Mouse (Mus musculus): ENCODE results near the gene Zdhhc18. TPM values are rescaled to one million over a fixed set of nuclear protein-coding genes. Genes with fewer than 3 reads are reported as not detected.
"Not testable (repeated sequence)": the region's sequence is repeated elsewhere in the genome, so short reads cannot be mapped to it uniquely, and the experiment has no call there.

Gene Zdhhc18
- polyA plus RNA-seq, 1 experiment from 2014 or later: 3.1 TPM

- ATAC-seq (replicated peaks; ENCODE audit: low FRiP score): peak; percentile 36; the same call in 1 of the 2 replicates
- Histone ChIP-seq H3K4me2 (peak overlapping the region; percentile 62), H3K9me3 (ENCODE audit: control insufficient read depth, low read length) (no peaks in the 10 kb centered on the region), H3K27me3 (replicated peaks; ENCODE audit: control insufficient read depth, insufficient read depth, low read length) (no peaks in the 10 kb centered on the region), H3K36me3 (ENCODE audit: control insufficient read depth, insufficient read depth, low read length) (0 out of 2 replicates have a peak, but pooled peaks cover 2% of the 10 kb centered on the region), H3K27ac (ENCODE audit: low read depth, low read length) (peak overlapping the region; percentile 86), H3K4me3 (ENCODE audit: low read depth, low read length) (peak overlapping the region; percentile 36), H3K4me1 (replicated peaks; ENCODE audit: control insufficient read depth, insufficient read depth, low read length) (peaks cover 23% of the 10 kb centered on the region), H3K9ac (ENCODE audit: low read depth, low read length) (peak overlapping the region; percentile 57)
- 11% methylated on average over 15 of the region's 15 CpGs for WGBS
- DNase-seq (ENCODE audit: low spot score): no peak
Measured at GRCm38 (mm10) chr4:133659497-133660192, 9.7 kb upstream of the Zdhhc18 start.

GRCm38 (mm10) chr4:133658729-133659128 lies 8.8 kb upstream of the Zdhhc18 start:
- H3K4me3 ChIP-seq (ENCODE audit: low read depth, low read length): no peak overlapping the region
- H3K4me1 ChIP-seq (replicated peaks; ENCODE audit: control insufficient read depth, insufficient read depth, low read length): peaks cover 23% of the 10 kb centered on the region
- 0 out of 2 replicates have a peak overlapping the region, but pooled peaks have one; percentile 13 for H3K27ac ChIP-seq (ENCODE audit: low read depth, low read length)
- ATAC-seq (replicated peaks; ENCODE audit: low FRiP score) (no peak), DNase-seq (ENCODE audit: low spot score) (no peak)
- 43% methylated on average over 2 of the region's 2 CpGs for WGBS
- H3K36me3 ChIP-seq (ENCODE audit: control insufficient read depth, insufficient read depth, low read length): 0 out of 2 replicates have a peak, but pooled peaks cover 2% of the 10 kb centered on the region
- H3K4me2 ChIP-seq: peak overlapping the region; percentile 22; the same call in 1 of the 2 replicates
- H3K27me3 ChIP-seq (replicated peaks; ENCODE audit: control insufficient read depth, insufficient read depth, low read length): no peaks in the 10 kb centered on the region
- no peaks in the 10 kb centered on the region for H3K9me3 ChIP-seq (ENCODE audit: control insufficient read depth, low read length)
- no peak overlapping the region for H3K9ac ChIP-seq (ENCODE audit: low read depth, low read length)

- Histone ChIP-seq H3K9me3 (ENCODE audit: control insufficient read depth, low read length) (no peaks in the 10 kb centered on the region), H3K4me2 (no peak overlapping the region), H3K27ac (ENCODE audit: low read depth, low read length) (no peak overlapping the region), H3K4me3 (ENCODE audit: low read depth, low read length) (no peak overlapping the region), H3K36me3 (ENCODE audit: control insufficient read depth, insufficient read depth, low read length) (0 out of 2 replicates have a peak, but pooled peaks cover 2% of the 10 kb centered on the region), H3K4me1 (replicated peaks; ENCODE audit: control insufficient read depth, insufficient read depth, low read length) (peaks cover 23% of the 10 kb centered on the region), H3K27me3 (replicated peaks; ENCODE audit: control insufficient read depth, insufficient read depth, low read length) (no peaks in the 10 kb centered on the region), H3K9ac (ENCODE audit: low read depth, low read length) (no peak overlapping the region)
- WGBS: 72% methylated on average over 5 of the region's 5 CpGs
- DNase-seq (ENCODE audit: low spot score) (no peak), ATAC-seq (replicated peaks; ENCODE audit: low FRiP score) (no peak)
Measured at GRCm38 (mm10) chr4:133657829-133658458, 8.0 kb upstream of the Zdhhc18 start.

- no peak overlapping the region for H3K4me3 ChIP-seq (ENCODE audit: low read depth, low read length)
- no peak overlapping the region for H3K4me2 ChIP-seq
- no peaks in the 10 kb centered on the region for H3K9me3 ChIP-seq (ENCODE audit: control insufficient read depth, low read length)
- peaks cover 23% of the 10 kb centered on the region for H3K4me1 ChIP-seq (replicated peaks; ENCODE audit: control insufficient read depth, insufficient read depth, low read length)
- WGBS: 28% methylated on average over 4 of the region's 4 CpGs
- H3K27ac ChIP-seq (ENCODE audit: low read depth, low read length): no peak overlapping the region
- H3K9ac ChIP-seq (ENCODE audit: low read depth, low read length): no peak overlapping the region
- no peak for ATAC-seq (replicated peaks; ENCODE audit: low FRiP score)
- H3K27me3 ChIP-seq (replicated peaks; ENCODE audit: control insufficient read depth, insufficient read depth, low read length): no peaks in the 10 kb centered on the region
- DNase-seq (ENCODE audit: low spot score): no peak
- H3K36me3 ChIP-seq (ENCODE audit: control insufficient read depth, insufficient read depth, low read length): 0 out of 2 replicates have a peak, but pooled peaks cover 1% of the 10 kb centered on the region
Measured at GRCm38 (mm10) chr4:133656997-133657396, 7.0 kb upstream of the Zdhhc18 start.

GRCm38 (mm10) chr4:133656294-133656693 lies 6.3 kb upstream of the Zdhhc18 start:
- Histone ChIP-seq H3K4me3 (ENCODE audit: low read depth, low read length) (no peak overlapping the region), H3K9ac (ENCODE audit: low read depth, low read length) (no peak overlapping the region), H3K4me1 (replicated peaks; ENCODE audit: control insufficient read depth, insufficient read depth, low read length) (peaks cover 25% of the 10 kb centered on the region), H3K27ac (ENCODE audit: low read depth, low read length) (no peak overlapping the region), H3K27me3 (replicated peaks; ENCODE audit: control insufficient read depth, insufficient read depth, low read length) (no peaks in the 10 kb centered on the region), H3K9me3 (ENCODE audit: control insufficient read depth, low read length) (no peaks in the 10 kb centered on the region), H3K36me3 (ENCODE audit: control insufficient read depth, insufficient read depth, low read length) (no peaks in the 10 kb centered on the region), H3K4me2 (no peak overlapping the region)
- DNase-seq (ENCODE audit: low spot score): no peak
- ATAC-seq (replicated peaks; ENCODE audit: low FRiP score): no peak
- 64% methylated on average over 4 of the region's 4 CpGs for WGBS

GRCm38 (mm10) chr4:133654070-133654469 lies 4.1 kb upstream of the Zdhhc18 start:
- H3K4me1 ChIP-seq (replicated peaks; ENCODE audit: control insufficient read depth, insufficient read depth, low read length): peaks cover 11% of the 10 kb centered on the region
- not testable (repeated sequence) for H3K4me3 ChIP-seq (ENCODE audit: low read depth, low read length); DNase-seq (ENCODE audit: low spot score); H3K27ac ChIP-seq (ENCODE audit: low read depth, low read length); ATAC-seq (replicated peaks; ENCODE audit: low FRiP score); H3K27me3 ChIP-seq (replicated peaks; ENCODE audit: control insufficient read depth, insufficient read depth, low read length); H3K9me3 ChIP-seq (ENCODE audit: control insufficient read depth, low read length); H3K36me3 ChIP-seq (ENCODE audit: control insufficient read depth, insufficient read depth, low read length); H3K4me2 ChIP-seq; H3K9ac ChIP-seq (ENCODE audit: low read depth, low read length)
- WGBS: 90% methylated on average over 5 of the region's 5 CpGs

GRCm38 (mm10) chr4:133652746-133653145 lies 2.8 kb upstream of the Zdhhc18 start:
- Histone ChIP-seq H3K9me3 (ENCODE audit: control insufficient read depth, low read length) (no peaks in the 10 kb centered on the region), H3K4me1 (replicated peaks; ENCODE audit: control insufficient read depth, insufficient read depth, low read length) (peaks cover 7% of the 10 kb centered on the region), H3K4me2 (no peak overlapping the region), H3K36me3 (ENCODE audit: control insufficient read depth, insufficient read depth, low read length) (no peaks in the 10 kb centered on the region), H3K4me3 (ENCODE audit: low read depth, low read length) (no peak overlapping the region), H3K27ac (ENCODE audit: low read depth, low read length) (no peak overlapping the region), H3K9ac (ENCODE audit: low read depth, low read length) (no peak overlapping the region), H3K27me3 (replicated peaks; ENCODE audit: control insufficient read depth, insufficient read depth, low read length) (no peaks in the 10 kb centered on the region)
- DNase-seq (ENCODE audit: low spot score): no peak
- no peak for ATAC-seq (replicated peaks; ENCODE audit: low FRiP score)
- WGBS: 80% methylated on average over 10 of the region's 10 CpGs

GRCm38 (mm10) chr4:133651986-133652385 lies 2.0 kb upstream of the Zdhhc18 start:
- Histone ChIP-seq H3K27ac (ENCODE audit: low read depth, low read length) (no peak overlapping the region), H3K4me1 (replicated peaks; ENCODE audit: control insufficient read depth, insufficient read depth, low read length) (peaks cover 7% of the 10 kb centered on the region), H3K9ac (ENCODE audit: low read depth, low read length) (no peak overlapping the region), H3K27me3 (replicated peaks; ENCODE audit: control insufficient read depth, insufficient read depth, low read length) (no peaks in the 10 kb centered on the region), H3K36me3 (ENCODE audit: control insufficient read depth, insufficient read depth, low read length) (no peaks in the 10 kb centered on the region), H3K9me3 (ENCODE audit: control insufficient read depth, low read length) (no peaks in the 10 kb centered on the region), H3K4me2 (no peak overlapping the region), H3K4me3 (ENCODE audit: low read depth, low read length) (no peak overlapping the region)
- DNase-seq (ENCODE audit: low spot score): no peak
- 72% methylated on average over 4 of the region's 4 CpGs for WGBS
- no peak for ATAC-seq (replicated peaks; ENCODE audit: low FRiP score)

All from liver, embryonic 11.5 days (tissue).